1 mouse cellular context compared by ENCODE assay signal in genomic region chr7:19686927-19687583, GRCm38 (mm10).
A peak's percentile ranks its signal among the peaks of the same experiment; 100 is the strongest.
TF ChIP-seq lines count a peak whose summit lies in the region.

No protein-coding gene starts in this region.

TF ChIP-seq in CH12.LX, 34 proteins besides CTCF, POLR2A, EP300 and RAD21:
- 0 out of 2 replicates have a peak, but pooled peaks have one; percentile 18 for TF ChIP-seq ZNF384 (IDR thresholded peaks at IDR 0.05; ENCODE audit: low read depth, low read length)
